Mouse (Mus musculus) frontal cortex, postnatal 25 days (tissue): ENCODE results near the gene 4932411N23Rik.
"Not testable (repeated sequence)": the region's sequence is repeated elsewhere in the genome, so short reads cannot be mapped to it uniquely, and the experiment has no call there.

Experiments used
- DNase-seq, 2 experiments: peaks; one replicate each; pipeline ENCODE4 v3.0.0; 2022; ENCODE audit warnings: low spot score in 2 of 2

The 4932411N23Rik gene

DNA sequence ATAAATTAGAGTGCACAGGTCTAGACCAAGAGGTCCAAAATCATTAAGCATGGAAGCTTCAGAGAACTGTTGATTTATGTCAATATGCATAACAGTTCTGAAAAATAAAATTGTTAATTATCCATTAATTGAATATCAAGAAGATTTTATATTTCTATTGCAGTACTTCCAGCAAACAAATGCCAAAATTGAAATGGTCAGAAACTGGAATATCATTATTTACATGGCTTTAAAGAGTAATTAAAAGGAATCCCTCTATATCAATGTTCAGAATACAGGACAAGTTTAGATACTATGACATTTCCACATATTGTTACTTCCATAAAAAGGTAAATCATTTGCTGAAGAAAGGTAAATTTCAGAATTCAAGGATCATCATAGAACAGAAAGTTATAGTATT is at the start of gene 4932411N23Rik:
Gene 4932411N23Rik (minus strand): TSS at position 101 of the 400 bp plus-strand sequence.
- no peak for DNase-seq

DNA sequence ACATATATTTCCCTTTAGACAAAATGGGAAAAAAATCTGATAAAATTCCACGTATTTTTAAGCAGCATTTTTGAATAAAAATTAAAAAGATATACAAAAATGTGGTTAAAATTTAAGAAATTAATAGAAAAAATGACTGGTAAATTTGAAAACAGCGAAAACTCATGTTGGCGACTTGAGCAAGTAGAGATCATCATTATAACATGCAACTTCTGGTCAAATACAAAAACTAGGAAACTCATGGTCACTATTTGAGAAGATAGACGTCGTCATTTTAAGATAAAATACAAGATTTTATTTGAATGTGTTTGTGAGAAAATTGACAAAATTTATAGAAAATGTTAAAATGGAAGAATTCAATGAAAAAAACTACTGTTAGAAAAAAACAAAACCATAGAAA is 35.8 kb downstream of the 4932411N23Rik start:
- no peak for DNase-seq

DNA sequence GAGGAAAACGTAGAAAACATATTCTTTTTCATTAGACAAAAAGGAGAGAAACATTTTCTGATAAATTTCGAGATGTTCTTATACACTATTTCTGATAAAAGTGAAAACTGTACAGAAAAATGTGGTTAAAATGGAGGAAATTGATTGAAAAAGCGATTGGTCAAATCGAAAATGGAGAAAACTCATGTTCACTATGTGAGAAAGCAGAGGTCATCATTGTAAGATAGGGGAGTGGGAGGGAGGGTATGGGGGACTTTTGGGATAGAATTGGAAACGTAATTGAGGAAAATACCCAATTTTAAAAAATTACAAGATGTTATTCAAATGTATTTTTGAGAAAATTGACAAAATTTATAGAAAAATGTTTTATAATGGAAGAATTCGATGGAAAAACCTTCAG is 38.0 kb downstream of the 4932411N23Rik start:
- not testable (repeated sequence) for DNase-seq

DNA sequence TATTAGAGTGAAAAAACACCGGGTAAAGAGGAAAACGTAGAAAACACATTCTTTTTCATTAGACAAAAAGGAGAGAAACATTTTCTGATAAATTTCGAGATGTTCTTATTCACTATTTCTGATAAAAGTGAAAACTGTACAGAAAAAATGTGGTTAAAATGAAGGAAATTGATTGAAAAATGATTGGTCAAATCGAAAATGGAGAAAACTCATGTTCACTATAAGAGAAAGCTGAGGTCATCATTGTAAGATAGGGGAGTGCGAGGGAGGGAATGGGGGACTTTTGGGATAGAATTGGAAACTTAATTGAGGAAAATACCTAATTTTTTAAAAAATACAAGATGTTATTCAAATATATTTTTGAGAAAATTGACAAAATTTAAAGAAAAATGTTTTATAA is 40.8 kb downstream of the 4932411N23Rik start:
- DNase-seq = not testable (repeated sequence)

DNA sequence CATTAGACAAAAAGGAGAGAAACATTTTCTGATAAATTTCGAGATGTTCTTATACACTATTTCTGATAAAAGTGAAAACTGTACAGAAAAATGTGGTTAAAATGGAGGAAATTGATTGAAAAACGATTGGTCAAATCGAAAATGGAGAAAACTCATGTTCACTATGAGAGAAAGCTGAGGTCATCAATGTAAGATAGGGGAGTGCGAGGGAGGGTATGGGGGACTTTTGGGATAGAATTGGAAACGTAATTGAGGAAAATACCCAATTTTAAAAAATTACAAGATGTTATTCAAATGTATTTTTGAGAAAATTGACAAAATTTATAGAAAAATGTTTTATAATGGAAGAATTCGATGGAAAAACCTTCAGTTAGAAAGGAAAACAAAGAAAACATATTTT is 42.2 kb downstream of the 4932411N23Rik start:
- not testable (repeated sequence) for DNase-seq
